Mouse (Mus musculus) kidney, embryonic 16.5 days (tissue): ENCODE data around the gene Noa1. TPM values are rescaled to one million over a fixed set of nuclear protein-coding genes. Genes with fewer than 3 reads are reported as not detected.

ENCODE experiments used
- ATAC-seq: fragments of 200-750 bp; cut with Nextera tagmentation; 2 replicates; pipeline ENCODE4 v1.8.0; 2017; ENCODE audit warnings: moderate TSS enrichment; ENCODE audit not compliant: low FRiP score, low TSS enrichment
- H3K27ac ChIP-seq: fragments of 300-500 bp; sonication (generic); 2 replicates; pipeline ENCODE4 v1.5.1; 2014; ENCODE audit warnings: low read length
- H3K27me3 ChIP-seq: fragments of 300-500 bp; sonication (generic); 2 replicates; pipeline ENCODE4 v1.6.1; 2014; ENCODE audit warnings: low read length, control low read depth, mixed read lengths; ENCODE audit not compliant: insufficient read depth
- H3K36me3 ChIP-seq: fragments of 300-500 bp; sonication (generic); 2 replicates; pipeline ENCODE4 v1.6.1; 2014; ENCODE audit warnings: low read length, control low read depth, mixed read lengths; ENCODE audit not compliant: insufficient read depth
- H3K4me1 ChIP-seq: fragments of 300-500 bp; sonication (generic); 2 replicates; pipeline ENCODE4 v1.6.1; 2014; ENCODE audit warnings: low read length, control low read depth, mixed read lengths; ENCODE audit not compliant: insufficient read depth
- H3K4me2 ChIP-seq: fragments of 300-500 bp; sonication (generic); replicated peaks from 2 replicates; pipeline ENCODE4 v1.6.1; 2014; ENCODE audit warnings: low read depth, low read length
- H3K4me3 ChIP-seq: fragments of 300-500 bp; sonication (generic); 2 replicates; pipeline ENCODE4 v1.5.1; 2014; ENCODE audit warnings: mild to moderate bottlenecking, low read length
- H3K9ac ChIP-seq: fragments of 300-500 bp; sonication (generic); replicated peaks from 2 replicates; pipeline ENCODE4 v1.6.1; 2014; ENCODE audit warnings: low read length
- H3K9me3 ChIP-seq: fragments of 300-500 bp; sonication (generic); 2 replicates; pipeline ENCODE4 v1.6.1; 2016; ENCODE audit warnings: low read length, control low read depth
- WGBS: fragments of 180-500 bp; shearing (Covaris S2); extraction: QIAGEN DNeasy Blood & Tissue Kit; methylation state at CpG from one replicate; pipeline ENCODE4 v1.1.7; 2014; 5-methylcytosine and 5-hydroxymethylcytosine counted together
- polyA plus RNA-seq: library from polyadenylated mRNA; unstranded; fragments of >200 nt; fragmentation: Nextera tagmentation; extraction: Ambion mirVana; gene quantifications from 2 replicates; pipeline ENCODE4 v1.2.1, GENCODE M21; 2015

The Noa1 gene
- polyA plus RNA-seq, 1 experiment from 2014 or later, result 35.9 TPM

DNA sequence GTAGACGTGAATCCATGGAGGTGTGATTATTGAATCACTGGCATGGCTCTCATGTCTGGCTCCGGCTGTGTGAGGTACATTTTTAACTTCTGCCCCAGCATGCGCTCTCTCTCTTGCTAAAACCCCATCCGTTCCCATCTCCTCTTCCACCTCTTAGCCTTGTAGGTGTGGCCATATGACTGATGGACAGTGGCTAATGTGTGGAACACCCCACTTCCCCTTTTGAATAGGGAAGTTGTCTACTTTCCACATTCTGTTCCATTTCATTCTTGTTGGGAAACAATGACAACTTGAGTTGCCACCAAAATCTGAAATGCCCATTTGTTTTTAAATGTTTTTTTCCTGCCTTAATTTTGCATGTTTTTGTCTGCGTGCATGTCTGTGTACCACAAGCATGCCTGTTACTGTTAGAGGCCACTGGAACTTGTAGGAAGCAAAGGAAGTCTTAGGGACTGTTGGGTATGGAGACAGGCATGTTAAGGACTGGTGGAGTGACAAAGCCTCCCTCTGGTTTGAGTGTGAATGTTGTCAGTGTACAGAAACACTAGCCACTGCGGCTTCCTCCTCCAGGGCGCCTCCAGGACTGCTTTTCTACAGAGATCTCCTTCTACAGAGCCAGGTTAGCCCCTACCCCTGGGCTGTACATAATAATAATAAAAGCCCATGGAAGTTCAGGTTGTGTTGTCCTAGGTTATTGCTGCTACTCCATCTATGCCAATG lies 16.9 kb downstream of the Noa1 start:
- 88% methylated on average over 7 of the region's 7 CpGs for WGBS

DNA sequence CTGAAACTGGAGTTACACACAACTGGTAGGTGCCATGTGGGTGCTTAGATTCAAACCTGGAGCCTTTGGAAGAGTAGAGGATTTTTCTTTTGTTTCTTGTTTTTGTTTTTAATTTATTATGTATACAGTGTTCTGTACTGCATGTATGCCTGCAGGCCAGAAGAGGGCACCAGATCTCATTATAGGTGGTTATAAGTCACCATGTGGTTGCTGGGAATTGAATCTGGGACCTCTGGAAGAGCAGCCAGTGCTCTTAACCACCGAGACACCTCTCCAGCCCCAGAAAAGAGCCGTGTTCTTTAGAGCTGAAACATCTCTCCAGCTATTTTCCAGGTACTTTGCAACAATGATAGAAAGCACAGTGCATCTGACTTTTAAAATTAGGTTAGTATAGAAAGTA lies 19.3 kb downstream of the Noa1 start:
- Histone ChIP-seq H3K4me1 (no peaks in the 10 kb centered on the region), H3K9me3 (no peaks in the 10 kb centered on the region), H3K4me2 (no peak overlapping the region), H3K27ac (no peak overlapping the region), H3K9ac (no peak overlapping the region), H3K27me3 (no peaks in the 10 kb centered on the region), H3K36me3 (peaks cover 68% of the 10 kb centered on the region), H3K4me3 (no peak overlapping the region)
- WGBS, result 93% methylated on average over 2 of the region's 2 CpGs
- ATAC-seq, result no peak

More for the DNA sequence above, 16.9 kb downstream of the Noa1 start:
- ATAC-seq, result no peak
- peaks cover 65% of the 10 kb centered on the region for H3K36me3 ChIP-seq
- H3K9ac ChIP-seq, result no peak overlapping the region
- no peak overlapping the region for H3K4me3 ChIP-seq
- no peak overlapping the region for H3K4me2 ChIP-seq
- no peaks in the 10 kb centered on the region for H3K9me3 ChIP-seq
- H3K27me3 ChIP-seq, result no peaks in the 10 kb centered on the region
- no peaks in the 10 kb centered on the region for H3K4me1 ChIP-seq
- H3K27ac ChIP-seq, result no peak overlapping the region

DNA sequence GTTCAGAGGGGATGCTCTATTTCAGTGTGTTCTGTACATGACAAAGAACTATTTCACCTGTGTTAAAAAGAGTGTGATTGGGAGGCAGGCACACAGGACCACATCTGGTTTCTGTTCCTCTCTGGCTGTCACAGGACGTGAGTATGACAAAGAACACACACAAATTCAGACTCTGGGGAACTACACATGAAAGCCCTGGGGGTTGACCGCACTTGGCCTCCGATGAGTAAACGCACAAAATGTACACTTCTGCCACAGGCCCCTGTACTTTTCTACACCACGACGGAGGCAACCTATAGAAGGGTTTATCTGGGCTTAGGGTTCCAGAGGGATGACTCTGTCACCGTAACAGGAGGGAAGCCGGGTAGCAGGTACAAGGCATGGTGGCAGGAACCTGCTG lies 20.2 kb downstream of the Noa1 start:
- Histone ChIP-seq H3K4me2 (no peak overlapping the region), H3K9me3 (no peaks in the 10 kb centered on the region), H3K27ac (no peak overlapping the region), H3K9ac (no peak overlapping the region), H3K4me1 (no peaks in the 10 kb centered on the region), H3K4me3 (no peak overlapping the region), H3K36me3 (peaks cover 61% of the 10 kb centered on the region), H3K27me3 (no peaks in the 10 kb centered on the region)
- 89% methylated on average over 8 of the region's 8 CpGs for WGBS
- ATAC-seq, result no peak

DNA sequence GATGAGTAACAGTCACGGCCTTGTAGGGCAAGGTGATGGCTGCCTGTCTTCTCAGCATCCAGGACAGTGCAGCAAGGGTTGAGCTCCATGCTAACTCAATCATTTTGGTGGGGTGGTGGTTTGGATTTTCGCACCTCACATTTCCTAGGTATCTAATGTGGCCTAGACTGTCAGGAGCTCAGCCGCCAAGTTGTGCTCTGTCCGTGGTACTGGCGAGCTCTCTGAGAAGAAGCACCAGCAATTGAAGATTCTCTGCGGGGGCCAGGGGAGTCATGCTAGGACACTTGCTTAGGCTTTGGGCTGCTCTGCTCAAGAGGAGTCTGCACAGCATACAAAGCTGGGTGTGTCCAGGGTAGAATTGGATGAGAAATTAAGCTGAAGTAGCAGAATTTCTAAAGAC lies 22.0 kb downstream of the Noa1 start:
- Histone ChIP-seq H3K9me3 (no peaks in the 10 kb centered on the region), H3K4me1 (no peaks in the 10 kb centered on the region), H3K9ac (no peak overlapping the region), H3K4me2 (no peak overlapping the region), H3K27me3 (no peaks in the 10 kb centered on the region), H3K27ac (no peak overlapping the region), H3K4me3 (no peak overlapping the region), H3K36me3 (peaks cover 57% of the 10 kb centered on the region)
- WGBS, result 78% methylated on average over 6 of the region's 6 CpGs
- ATAC-seq, result no peak

DNA sequence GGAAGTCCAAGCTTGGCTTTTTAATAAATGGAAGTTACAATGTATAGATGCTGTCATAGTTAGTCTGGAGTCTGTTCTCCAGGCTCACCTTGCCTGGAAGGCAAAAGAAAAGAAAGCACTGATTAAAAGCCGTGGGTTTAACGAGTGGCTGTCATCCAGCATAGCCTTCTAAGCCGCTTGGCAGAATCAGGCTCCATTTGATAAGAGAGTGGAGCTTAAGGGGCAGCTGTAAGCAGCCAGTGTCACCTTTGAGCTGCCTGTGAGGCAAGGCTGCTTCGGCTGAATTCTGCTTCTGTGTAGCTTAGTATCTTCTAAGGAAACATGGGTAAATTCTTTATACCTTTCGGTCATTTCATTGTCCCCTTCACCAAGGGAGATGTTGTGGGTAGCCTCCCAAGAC lies 23.0 kb downstream of the Noa1 start:
- Histone ChIP-seq H3K9ac (no peak overlapping the region), H3K4me1 (no peaks in the 10 kb centered on the region), H3K9me3 (no peaks in the 10 kb centered on the region), H3K4me2 (no peak overlapping the region), H3K27me3 (no peaks in the 10 kb centered on the region), H3K27ac (no peak overlapping the region), H3K4me3 (no peak overlapping the region), H3K36me3 (peaks cover 58% of the 10 kb centered on the region)
- WGBS, result 91% methylated on average over 5 of the region's 5 CpGs
- ATAC-seq, result no peak

DNA sequence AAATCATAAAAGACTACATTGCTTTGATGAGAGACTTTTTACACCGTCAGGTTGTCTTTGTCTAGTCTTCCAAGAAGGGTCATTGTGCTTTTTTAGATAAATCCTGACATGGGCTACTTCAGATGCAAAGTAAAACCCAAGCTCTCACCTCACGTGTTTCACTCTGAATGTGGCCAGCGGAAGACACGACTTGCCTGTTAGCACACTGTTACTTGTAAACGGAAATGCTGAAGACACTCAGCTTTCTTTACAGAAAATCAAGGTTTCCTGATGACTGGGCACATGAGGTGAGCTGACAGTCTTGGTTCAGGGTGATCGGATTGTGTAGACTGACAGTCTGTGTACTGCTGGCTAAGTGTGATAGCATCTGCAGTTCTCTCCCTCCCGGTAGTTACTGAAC lies 24.2 kb downstream of the Noa1 start:
- Histone ChIP-seq H3K36me3 (peaks cover 67% of the 10 kb centered on the region), H3K4me1 (no peaks in the 10 kb centered on the region), H3K4me2 (no peak overlapping the region), H3K27me3 (no peaks in the 10 kb centered on the region), H3K9me3 (no peaks in the 10 kb centered on the region), H3K9ac (no peak overlapping the region), H3K4me3 (no peak overlapping the region), H3K27ac (no peak overlapping the region)
- WGBS, result 76% methylated on average over 7 of the region's 7 CpGs
- ATAC-seq, result no peak

DNA sequence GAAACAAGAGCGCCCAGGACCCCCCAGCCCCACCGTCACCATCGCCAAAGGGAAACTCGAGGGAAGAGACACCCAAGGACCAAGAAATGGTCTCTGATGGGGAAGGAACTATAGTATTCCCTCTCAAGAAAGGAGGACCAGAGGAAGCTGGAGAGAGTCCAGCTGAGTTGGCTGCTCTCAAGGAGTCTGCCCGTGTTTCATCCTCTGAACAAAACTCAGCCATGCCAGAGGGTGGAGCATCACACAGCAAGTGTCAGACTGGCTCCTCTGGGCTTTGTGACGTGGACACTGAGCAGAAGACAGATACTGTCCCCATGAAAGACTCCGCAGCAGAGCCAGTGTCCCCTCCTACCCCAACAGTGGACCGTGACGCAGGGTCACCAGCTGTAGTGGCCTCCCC lies 27.6 kb downstream of the Noa1 start:
- Histone ChIP-seq H3K9ac (no peak overlapping the region), H3K4me3 (no peak overlapping the region), H3K27ac (no peak overlapping the region), H3K4me1 (no peaks in the 10 kb centered on the region), H3K27me3 (no peaks in the 10 kb centered on the region), H3K4me2 (no peak overlapping the region), H3K36me3 (peaks cover 64% of the 10 kb centered on the region), H3K9me3 (no peaks in the 10 kb centered on the region)
- ATAC-seq, result no peak
- 85% methylated on average over 9 of the region's 9 CpGs for WGBS

DNA sequence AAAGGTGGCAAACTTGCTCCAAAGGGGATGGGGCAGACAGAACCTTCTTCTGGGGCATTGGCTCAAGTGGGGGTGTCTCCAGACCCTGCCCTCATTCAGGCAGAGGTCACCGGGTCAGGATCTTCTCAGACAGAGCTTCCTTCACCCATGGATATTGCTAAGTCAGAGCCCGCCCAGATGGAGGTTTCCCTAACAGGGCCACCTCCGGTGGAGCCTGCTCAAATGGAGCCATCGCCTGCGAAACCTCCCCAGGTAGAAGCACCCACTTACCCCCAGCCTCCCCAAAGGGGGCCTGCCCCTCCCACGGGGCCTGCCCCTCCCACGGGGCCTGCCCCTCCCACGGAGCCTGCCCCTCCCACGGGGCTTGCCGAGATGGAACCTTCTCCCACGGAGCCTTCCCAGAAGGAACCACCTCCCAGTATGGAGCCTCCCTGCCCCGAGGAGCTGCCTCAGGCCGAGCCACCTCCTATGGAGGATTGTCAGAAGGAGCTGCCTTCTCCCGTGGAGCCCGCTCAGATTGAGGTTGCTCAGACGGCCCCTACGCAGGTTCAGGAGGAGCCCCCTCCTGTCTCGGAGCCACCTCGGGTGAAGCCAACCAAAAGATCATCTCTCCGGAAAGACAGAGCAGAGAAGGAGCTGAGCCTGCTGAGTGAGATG lies 28.2 kb downstream of the Noa1 start:
- ATAC-seq, result no peak
- H3K9ac ChIP-seq, result no peak overlapping the region
- no peak overlapping the region for H3K4me2 ChIP-seq
- H3K36me3 ChIP-seq, result peaks cover 68% of the 10 kb centered on the region
- no peaks in the 10 kb centered on the region for H3K27me3 ChIP-seq
- H3K4me3 ChIP-seq, result no peak overlapping the region
- WGBS, result 87% methylated on average over 20 of the region's 20 CpGs
- H3K9me3 ChIP-seq, result no peaks in the 10 kb centered on the region
- H3K27ac ChIP-seq, result no peak overlapping the region
- H3K4me1 ChIP-seq, result no peaks in the 10 kb centered on the region

DNA sequence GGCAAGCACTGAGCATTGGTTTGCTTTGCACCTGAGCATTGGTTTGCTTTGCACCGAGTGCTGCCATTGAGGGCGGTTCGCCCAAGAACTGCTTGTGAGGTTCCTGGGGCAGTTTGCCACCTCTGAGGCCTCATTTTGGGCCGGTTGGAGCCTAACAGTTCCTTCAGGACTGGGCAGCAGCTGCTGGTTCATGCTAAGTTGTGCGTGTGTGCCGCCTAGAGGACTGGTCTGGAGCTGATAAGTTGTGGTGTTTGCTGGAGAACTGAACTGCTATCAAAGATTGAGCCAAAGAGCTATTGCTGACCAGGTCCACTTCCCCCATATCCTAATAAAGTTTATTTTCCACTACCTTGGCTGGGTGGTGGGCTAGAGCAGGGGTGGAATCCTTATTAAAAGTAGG lies 32.7 kb downstream of the Noa1 start:
- no peaks in the 10 kb centered on the region for H3K27me3 ChIP-seq
- H3K4me2 ChIP-seq, result no peak overlapping the region
- no peaks in the 10 kb centered on the region for H3K9me3 ChIP-seq
- no peak for ATAC-seq
- no peak overlapping the region for H3K4me3 ChIP-seq
- WGBS, result 97% methylated on average over 6 of the region's 6 CpGs
- peaks cover 78% of the 10 kb centered on the region for H3K36me3 ChIP-seq
- no peak overlapping the region for H3K9ac ChIP-seq
- H3K27ac ChIP-seq, result no peak overlapping the region
- H3K4me1 ChIP-seq, result no peaks in the 10 kb centered on the region

DNA sequence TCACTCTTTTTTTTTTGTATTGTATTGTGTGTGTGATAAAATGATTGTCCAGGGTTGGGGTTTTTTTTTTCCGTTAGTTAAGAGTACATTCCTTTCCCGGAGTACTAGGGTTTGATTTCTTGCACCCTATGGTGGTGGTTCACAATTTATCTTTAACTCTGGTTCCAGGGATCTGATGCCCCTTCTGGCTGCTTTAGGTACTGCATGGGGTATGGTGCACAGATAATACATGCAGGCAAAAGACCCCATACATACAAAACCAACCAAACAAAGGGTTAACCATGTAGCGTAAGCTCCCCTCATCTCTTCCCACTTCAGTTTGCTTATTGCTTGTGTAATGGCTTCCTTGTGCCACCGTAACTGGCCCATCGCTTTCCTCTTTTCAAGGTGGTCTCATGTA lies 33.9 kb downstream of the Noa1 start:
- ATAC-seq, result no peak
- 93% methylated on average over 5 of the region's 5 CpGs for WGBS
- Histone ChIP-seq H3K27me3 (no peaks in the 10 kb centered on the region), H3K4me2 (no peak overlapping the region), H3K36me3 (peaks cover 75% of the 10 kb centered on the region), H3K4me1 (no peaks in the 10 kb centered on the region), H3K4me3 (no peak overlapping the region), H3K9me3 (no peaks in the 10 kb centered on the region), H3K27ac (no peak overlapping the region), H3K9ac (no peak overlapping the region)
